Mouse (Mus musculus) CH12.LX (cell line): ENCODE measurements around the gene Wdr19.

Source experiments
- CHD1 ChIP-seq: IDR thresholded peaks from 2 replicates; pipeline ENCODE4 v1.6.1; 2012; ENCODE audit warnings: low read depth, low read length, improper control_type of control experiment, inconsistent platforms
- CTCF ChIP-seq, 2 experiments: IDR thresholded peaks in 1 of 2; conservative IDR thresholded peaks in 1 of 2; 2 replicates each; pipeline ENCODE4 v1.5.1; 2011 to 2012; ENCODE audit warnings: low read depth in 2 of 2, low read length in 2 of 2, improper control_type of control experiment in 1 of 2, inconsistent platforms in 1 of 2, mild to moderate bottlenecking in 1 of 2, moderate library complexity in 1 of 2
- MAX ChIP-seq: IDR thresholded peaks from 2 replicates; pipeline ENCODE4 v1.6.1; 2011; ENCODE audit warnings: low read length, improper control_type of control experiment
- NELFE ChIP-seq: IDR thresholded peaks from 2 replicates; pipeline ENCODE4 v1.6.1; 2011; ENCODE audit warnings: low read depth, low read length, improper control_type of control experiment
- POLR2A ChIP-seq: IDR thresholded peaks from 2 replicates; pipeline ENCODE4 v1.6.1; 2011; ENCODE audit warnings: low read depth, mild to moderate bottlenecking, improper control_type of control experiment, low read length
- SMC3 ChIP-seq: IDR thresholded peaks from 2 replicates; pipeline ENCODE4 v1.6.1; 2011; ENCODE audit warnings: low read depth, low read length, improper control_type of control experiment
- TCF12 ChIP-seq: IDR thresholded peaks from 2 replicates; pipeline ENCODE4 v1.6.1; 2014; ENCODE audit warnings: low read depth, mild to moderate bottlenecking, inconsistent platforms, low read length, improper control_type of control experiment

DNA sequence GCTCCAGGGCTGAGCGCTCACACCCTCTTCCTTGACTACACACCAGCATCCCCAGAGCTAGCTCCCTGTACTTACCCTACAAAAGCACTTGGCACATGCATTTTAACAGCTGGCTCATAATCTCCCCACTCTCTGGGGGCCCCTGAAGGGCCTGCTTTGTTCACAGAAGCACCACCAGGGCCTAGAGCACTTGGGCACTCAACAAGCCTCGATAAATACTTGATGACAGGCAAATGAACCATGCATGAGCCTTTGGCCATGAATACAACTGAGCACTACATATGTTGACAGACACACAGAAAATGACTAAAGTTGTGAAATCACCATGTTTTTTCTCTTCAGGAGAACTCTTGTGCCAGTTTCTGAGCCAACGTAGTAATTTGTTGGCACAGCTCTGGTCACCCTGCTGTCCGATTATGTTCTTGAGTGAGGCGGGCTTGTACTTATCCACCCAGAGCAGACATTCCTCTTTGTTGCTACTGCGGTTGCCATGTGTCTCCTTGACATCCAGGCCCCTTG, 79.7 kb downstream of the Wdr19 start:
- TF ChIP-seq CTCF (conservative IDR thresholded peaks at IDR 0.05 in 1 of 2, IDR thresholded peaks at IDR 0.05 in 1 of 2; ENCODE audit: low read depth in 2 of 2, low read length in 2 of 2) (no peak), MAX (no peak), POLR2A (no peak), CHD1 (no peak), SMC3 (no peak), NELFE (no peak), TCF12 (no peak)
